Mouse (Mus musculus): ENCODE measurements around the gene Med18.
"Not testable (repeated sequence)": the region's sequence is repeated elsewhere in the genome, so short reads cannot be mapped to it uniquely, and the experiment has no call there.

The Med18 gene

GRCm38 (mm10) chr4:132482956-132483608, 19.4 kb upstream of the Med18 start:
- DNase-seq (ENCODE audit: low read depth, low spot score) = no peak

DNA sequence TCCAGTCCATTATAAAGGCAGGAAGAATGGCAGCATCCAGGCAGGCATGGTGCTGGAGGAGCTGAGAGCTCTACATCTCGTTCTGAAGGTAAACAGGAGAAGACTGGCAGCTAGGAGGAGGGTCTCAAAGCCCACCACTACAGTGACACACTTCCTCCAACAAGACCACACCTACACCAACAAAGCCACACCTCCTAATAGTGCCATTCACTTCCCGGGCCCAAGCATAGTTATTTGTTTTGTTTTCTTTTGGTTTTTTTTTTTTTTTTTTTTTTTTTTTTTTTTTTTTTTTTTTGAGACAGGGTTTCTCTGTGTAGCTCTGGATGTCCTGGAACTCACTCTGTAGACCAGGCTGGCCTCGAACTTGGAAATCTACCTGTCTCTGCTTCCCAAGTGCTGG, 18.4 kb upstream of the Med18 start:
- not testable (repeated sequence) for DNase-seq (ENCODE audit: low read depth, low spot score)

GRCm38 (mm10) chr4:132477833-132478232, 14.1 kb upstream of the Med18 start:
- DNase-seq (ENCODE audit: low read depth, low spot score) = no peak

DNA sequence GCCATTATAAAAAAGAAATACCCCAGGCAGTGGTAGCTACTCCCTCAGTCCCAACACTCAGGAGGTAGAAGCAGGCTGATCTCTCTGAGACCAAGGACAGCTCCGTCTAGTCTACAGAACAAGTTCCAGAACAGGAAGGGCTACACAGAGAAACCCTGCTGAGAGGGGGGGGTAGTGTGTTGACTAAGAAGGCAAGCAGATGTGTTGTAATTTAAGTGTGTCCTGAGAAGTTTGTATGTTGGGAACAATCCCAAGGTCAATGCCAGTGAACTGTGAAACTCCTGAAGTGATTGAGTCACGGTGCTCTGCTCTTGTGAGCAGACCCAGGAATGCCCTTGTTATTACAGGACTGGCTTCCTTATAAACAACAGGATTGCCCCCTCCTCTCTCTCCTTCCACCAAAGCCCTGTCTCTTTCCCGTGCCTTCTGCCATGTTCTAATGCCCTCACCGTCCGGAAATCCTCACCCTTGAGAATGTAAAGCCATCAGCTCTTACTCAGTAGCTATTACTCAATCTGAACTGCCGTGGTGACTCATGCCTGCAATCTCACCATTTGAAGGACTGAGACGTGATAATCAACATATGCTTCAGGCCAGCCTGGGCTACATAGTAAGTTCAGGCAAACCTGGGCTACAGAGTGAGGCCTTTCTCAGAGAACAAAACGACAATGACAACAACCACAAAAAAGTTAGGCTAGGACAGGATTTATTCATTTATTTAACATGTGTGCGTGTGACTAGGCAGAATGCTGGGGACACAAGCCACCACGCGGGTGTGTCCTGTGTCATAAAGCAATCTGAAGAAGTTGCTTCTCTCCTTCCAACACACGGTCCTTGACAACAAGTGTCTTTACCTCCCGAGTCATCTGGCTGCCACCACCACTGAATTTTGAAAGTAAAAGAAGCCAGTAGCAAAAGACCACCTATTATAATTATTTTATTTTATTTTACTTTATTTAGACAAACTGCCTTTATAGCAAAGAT, 12.5 kb upstream of the Med18 start:
- DNase-seq (ENCODE audit: low read depth, low spot score) = peak; percentile 42

- no peak for DNase-seq (ENCODE audit: low read depth, low spot score)
Observed at GRCm38 (mm10) chr4:132474631-132475030, 10.9 kb upstream of the Med18 start.

DNA sequence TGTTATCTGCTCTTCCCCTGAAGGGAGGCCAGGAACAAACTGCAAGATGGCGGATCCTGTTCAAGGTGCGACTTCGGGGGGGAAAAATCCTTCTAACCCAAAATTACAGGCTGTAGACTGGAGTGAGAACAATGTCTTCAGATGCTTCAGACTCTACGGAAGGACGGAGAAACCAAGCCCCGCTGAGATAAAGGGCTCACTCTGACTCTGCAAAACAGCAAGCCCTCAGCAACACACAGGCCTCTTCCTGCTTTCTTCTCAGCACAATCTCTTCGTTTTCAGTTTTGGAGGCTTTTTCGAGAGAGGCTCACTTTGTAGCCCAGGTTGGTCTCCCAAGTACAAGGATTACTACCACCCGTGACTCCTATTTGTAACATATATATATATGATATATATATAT, 9.7 kb upstream of the Med18 start:
- no peak for DNase-seq (ENCODE audit: low read depth, low spot score)

GRCm38 (mm10) chr4:132469873-132470272, 6.2 kb upstream of the Med18 start:
- no peak for DNase-seq (ENCODE audit: low read depth, low spot score)

- no peak for DNase-seq (ENCODE audit: low read depth, low spot score)
Observed at GRCm38 (mm10) chr4:132464255-132464613, 513 bp upstream of the Med18 start.

DNA sequence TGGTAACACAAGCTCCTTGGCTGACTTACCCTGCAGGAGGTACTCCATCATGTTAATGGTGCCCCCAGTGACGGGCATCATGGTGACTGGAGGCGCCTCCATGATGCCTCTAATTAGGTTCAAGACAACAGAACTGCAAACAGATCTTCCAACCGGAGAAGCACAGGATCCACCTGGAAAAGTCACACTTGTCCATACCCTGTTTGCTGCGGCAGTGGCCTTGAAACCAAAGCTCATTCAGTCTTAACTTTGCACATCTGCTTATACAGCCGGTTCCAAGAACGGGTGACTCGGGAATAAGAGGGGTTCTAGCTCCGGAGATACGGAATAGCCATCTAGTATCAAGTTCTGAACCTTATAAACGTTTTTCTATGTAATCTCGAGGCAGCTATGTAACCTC, 885 bp downstream of the Med18 start:
- peak; percentile 26 for DNase-seq (ENCODE audit: low read depth, low spot score)

DNA sequence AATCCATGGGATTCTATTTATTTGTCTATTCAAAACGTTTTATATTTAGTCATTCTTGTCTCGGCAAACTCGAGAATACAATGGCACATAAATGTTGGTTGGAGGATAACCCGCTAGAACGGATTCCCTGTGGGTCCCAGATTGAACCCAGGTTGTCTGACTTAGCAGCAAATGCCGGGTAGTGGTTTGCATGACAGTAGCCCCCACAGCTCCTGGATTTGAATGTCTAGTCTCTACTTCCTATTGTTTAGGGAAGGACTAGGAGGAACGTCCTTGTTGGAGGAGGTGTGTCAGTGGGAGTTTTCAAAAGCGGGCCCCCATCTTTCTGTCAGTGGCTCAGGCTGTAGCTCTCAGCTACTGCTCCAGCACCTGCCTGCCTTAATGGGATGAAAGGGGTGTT, 3.5 kb downstream of the Med18 start:
- DNase-seq (ENCODE audit: low read depth, low spot score) = peak; percentile 81

DNA sequence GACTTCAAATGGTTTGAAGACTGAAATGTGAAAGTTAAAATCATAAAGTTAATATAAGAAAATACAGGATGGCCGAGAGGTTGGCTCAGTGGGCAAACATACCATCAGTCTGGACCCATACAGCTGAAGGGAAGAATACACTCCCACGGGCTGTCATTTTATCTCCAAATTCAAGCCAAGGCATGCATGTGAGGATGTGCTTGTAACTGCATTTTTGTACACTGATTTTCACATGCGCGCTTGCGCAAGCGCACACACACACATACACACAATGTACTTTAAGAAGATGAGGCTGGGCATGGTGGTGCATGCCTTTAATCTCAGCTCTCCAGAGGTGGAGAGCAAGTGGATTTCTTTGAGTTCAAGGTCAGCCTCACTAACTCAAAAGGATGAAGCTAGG, 8.2 kb downstream of the Med18 start:
- DNase-seq (ENCODE audit: low read depth, low spot score) = no peak

DNA sequence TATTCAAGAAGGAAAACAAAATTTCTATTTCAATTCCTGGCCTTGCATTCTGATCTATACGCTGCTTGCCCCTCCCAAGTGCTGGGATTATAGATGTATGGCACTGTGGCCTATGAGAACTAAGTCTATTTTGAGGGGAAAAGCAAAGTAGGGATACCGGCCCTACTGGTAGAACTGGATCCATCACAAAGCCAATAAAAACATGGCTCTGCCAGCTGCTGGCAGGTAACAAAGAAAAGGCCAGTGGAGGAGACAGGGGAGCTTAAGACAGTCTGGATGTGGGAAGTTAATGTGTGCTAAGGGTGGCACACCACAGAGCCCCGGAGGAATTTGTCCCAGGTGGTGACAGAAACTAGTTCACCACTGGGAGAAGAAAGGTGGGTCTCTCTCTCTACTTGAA, 8.6 kb downstream of the Med18 start:
- DNase-seq (ENCODE audit: low read depth, low spot score) = no peak

GRCm38 (mm10) chr4:132454216-132454615, 9.5 kb downstream of the Med18 start:
- peak; percentile 61 for DNase-seq (ENCODE audit: low read depth, low spot score)

GRCm38 (mm10) chr4:132449778-132450177, 13.9 kb downstream of the Med18 start:
- no peak for DNase-seq (ENCODE audit: low read depth, low spot score)

- DNase-seq (ENCODE audit: low read depth, low spot score) = no peak
Observed at GRCm38 (mm10) chr4:132446105-132446504, 17.6 kb downstream of the Med18 start.

DNA sequence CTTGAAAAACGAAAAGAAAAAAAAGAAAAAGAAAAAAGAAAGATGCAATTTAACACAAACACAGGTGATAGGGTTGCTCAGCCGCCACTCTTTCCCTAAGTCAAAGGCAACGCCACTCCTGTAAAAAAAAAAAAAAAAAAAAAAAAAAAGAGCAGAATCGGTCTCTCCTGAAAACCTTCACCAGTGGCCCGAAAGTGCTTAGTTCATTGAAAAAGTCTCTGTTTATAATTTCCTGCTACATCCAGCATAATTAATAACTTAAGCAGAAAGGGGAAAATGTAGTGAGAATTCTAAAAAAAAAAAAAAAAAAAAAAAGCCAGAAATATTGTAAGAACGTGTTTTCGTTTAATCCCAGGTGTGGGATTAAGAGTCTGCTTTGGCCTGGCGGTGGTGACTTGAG, 19.2 kb downstream of the Med18 start:
- no peak for DNase-seq (ENCODE audit: low read depth, low spot score)

DNA sequence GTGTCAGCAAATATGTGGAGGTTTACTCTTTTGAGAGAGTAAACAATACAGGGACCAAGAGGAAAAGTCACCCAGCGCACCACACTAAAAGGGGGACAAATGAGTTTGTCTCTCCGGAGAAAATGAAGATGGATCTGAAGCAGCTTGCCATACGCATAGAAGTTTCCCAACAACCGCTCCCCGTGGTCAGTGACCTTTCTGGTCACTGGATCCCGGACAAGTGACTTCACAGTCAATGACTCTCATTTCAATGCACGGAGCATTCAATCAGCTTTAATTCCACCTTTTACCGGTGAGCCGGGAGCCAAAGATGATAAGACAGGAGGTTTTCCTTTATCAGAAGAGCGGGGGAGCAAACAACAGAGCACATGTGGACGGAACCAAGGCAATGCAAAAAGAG, 25.9 kb downstream of the Med18 start:
- DNase-seq (ENCODE audit: low read depth, low spot score) = no peak

- DNase-seq (ENCODE audit: low read depth, low spot score) = peak; percentile 65
Observed at GRCm38 (mm10) chr4:132432717-132433372, 30.9 kb downstream of the Med18 start.

DNA sequence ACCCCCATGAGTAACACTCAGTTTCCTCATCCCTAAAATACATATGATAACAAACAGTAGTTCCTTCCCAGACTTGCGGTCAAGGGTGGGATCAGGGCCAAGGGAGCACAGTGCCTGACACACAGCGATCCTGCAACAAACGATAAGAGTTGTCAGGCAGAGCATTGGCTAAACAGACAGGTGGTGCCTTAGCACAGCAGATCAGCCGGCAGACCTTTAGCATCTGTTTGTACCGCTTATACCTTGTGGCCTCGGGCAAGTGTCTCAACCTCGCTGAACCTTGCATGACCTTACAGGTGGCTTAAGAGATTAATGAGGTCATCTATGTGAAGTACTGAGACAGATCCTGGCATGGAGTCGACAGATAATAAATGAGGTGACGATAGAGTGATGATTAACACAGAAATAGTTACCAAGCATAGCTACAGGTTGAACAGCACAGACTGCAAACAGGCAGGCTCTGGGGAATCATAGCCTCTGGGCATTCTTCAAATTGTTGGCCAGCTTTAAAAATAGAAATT, 35.6 kb downstream of the Med18 start:
- peak; percentile 24 for DNase-seq (ENCODE audit: low read depth, low spot score)

- DNase-seq (ENCODE audit: low read depth, low spot score) = no peak
Observed at GRCm38 (mm10) chr4:132427493-132427892, 36.2 kb downstream of the Med18 start.

DNA sequence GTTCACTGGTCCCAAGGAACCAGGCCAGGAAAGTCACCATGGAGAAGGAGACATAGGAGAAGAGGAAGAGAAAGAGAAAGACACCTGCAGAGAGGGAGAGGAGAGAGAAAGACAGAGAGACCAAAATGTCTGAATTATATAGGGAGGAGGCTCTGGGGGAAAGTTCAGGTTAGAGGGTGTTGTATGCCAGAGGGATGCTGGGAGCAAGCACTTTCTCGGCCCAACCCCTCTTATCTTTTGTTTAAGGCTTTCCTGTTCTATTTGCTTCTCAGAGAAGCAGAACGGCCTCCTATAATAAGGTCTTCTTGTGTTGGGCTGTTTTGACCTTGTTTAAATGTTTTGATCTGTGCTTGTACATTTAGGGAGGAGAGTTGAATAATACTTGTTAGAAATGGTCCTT, 37.7 kb downstream of the Med18 start:
- no peak for DNase-seq (ENCODE audit: low read depth, low spot score)

DNA sequence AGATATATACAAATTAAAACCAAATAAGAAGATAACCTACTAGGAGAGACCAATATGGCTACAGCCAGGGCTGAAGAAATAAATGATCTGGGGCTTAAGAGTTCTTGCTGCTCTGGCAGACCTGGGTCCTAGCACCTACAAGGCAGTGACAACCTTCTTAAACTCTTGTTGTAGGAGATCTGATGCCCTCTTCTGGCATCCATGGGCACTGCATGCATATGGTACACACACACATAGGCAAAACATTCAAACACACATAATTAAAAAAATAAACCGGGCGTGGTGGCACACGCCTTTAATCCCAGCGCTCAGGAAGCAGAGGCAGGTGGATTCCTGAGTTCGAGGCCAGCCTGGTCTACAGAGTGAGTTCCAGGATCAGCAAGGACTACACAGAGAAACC, 39.0 kb downstream of the Med18 start:
- DNase-seq (ENCODE audit: low read depth, low spot score) = peak; percentile 91
